Mouse (Mus musculus) neutrophil, adult 65 days (primary cell): ENCODE data around the gene Lcor. TPM values are rescaled to one million over a fixed set of nuclear protein-coding genes. Genes with fewer than 3 reads are reported as not detected.

Experiments
- total RNA-seq: library from RNA; stranded (reverse); gene quantifications from 2 replicates; pipeline ENCODE4 v1.2.4, GENCODE M21; 2023

The Lcor gene
- 26.0 and 33.8 TPM in 2 replicates for total RNA-seq

GRCm38 (mm10) chr19:41482190-41482908 lies at the start of gene Lcor:
Gene Lcor, plus strand, starts transcription at chr19:41482637.

GRCm38 (mm10) chr19:41581706-41582420 lies 99.4 kb downstream of the Lcor start, which contains the start of gene Gm340:
Gene Gm340, plus strand, starts transcription at chr19:41582370.

Other genes starting within 250 kb of the Lcor start
- gene Tm9sf3, start 218.6 kb upstream of the Lcor start, total RNA-seq = 79.6 and 85.3 TPM in 2 replicates
- gene Pik3ap1, start 97.5 kb upstream of the Lcor start, total RNA-seq = 126 and 197 TPM in 2 replicates
- 24.1 and 33.5 TPM in 2 replicates for gene Gm340, start 99.7 kb downstream of the Lcor start, total RNA-seq